Comparison of ENCODE assay signal across 8 mouse cellular contexts in genomic region chr11:101928030-101928762, GRCm38 (mm10). TPM values are rescaled to one million over a fixed set of nuclear protein-coding genes. Genes with fewer than 3 reads are reported as not detected.
DNase-seq lines count a peak whose midpoint lies in the region; TF ChIP-seq lines count a peak whose summit lies in the region.
"Had no signal": no experiment of that assay in that cellular context is flagged by ENCODE, and none has a peak within 500 bp of the region (broad histone marks: within the 10 kb centered on the region; RNA-seq: fewer than 3 reads in every experiment).

No protein-coding gene starts in this region.

- H3K27ac ChIP-seq in kidney, adult 2 months (ENCODE audit: insufficient read depth, low read depth, low read length): no peak overlapping the region

- peak; percentile 44 for DNase-seq in kidney, adult 2 months
- no peak for DNase-seq in kidney, adult 11 months
- peak; percentile 92 to 95 for DNase-seq in adrenal gland, adult (ENCODE audit: inconsistent age in 2 of 2, low spot score in 1 of 2)
- DNase-seq in embryo, embryonic 11 days: peak; percentile 69
- DNase-seq in lung, adult 2 months: peak; percentile 31
- DNase-seq in thymus, postnatal 36 days: peak; percentile 24 to 27
- no peak for DNase-seq in layer of hippocampus, adult 9-10 months (ENCODE audit: low spot score)

- TF ChIP-seq CTCF in kidney, adult 2 months (conservative IDR thresholded peaks at IDR 0.05; ENCODE audit: insufficient read depth, insufficient read length, low read depth, low read length): peak; percentile 59
- peak; percentile 48 for TF ChIP-seq CTCF in lung, adult 2 months (IDR thresholded peaks at IDR 0.05; ENCODE audit: insufficient read depth, low read length)

- WGBS in kidney, adult 2 months: 45% methylated on average over 25 of the region's 25 CpGs
- WGBS in lung, adult 2 months: 44% methylated on average over 25 of the region's 25 CpGs

- no peaks in the 10 kb centered on the region for H3K36me3 ChIP-seq in kidney, adult 2 months (ENCODE audit: control insufficient read depth, insufficient read depth, low read length)

- no peaks in the 10 kb centered on the region for H3K4me1 ChIP-seq in kidney, adult 2 months (ENCODE audit: control insufficient read depth, insufficient read depth, low read length)
- H3K4me1 ChIP-seq in lung, adult 2 months (ENCODE audit: control insufficient read depth, insufficient read depth, low read length): no peaks in the 10 kb centered on the region

- TF ChIP-seq POLR2A in kidney, adult 2 months (IDR thresholded peaks at IDR 0.05; ENCODE audit: low read depth, low read length): no peak
- TF ChIP-seq POLR2A in lung, adult 2 months (IDR thresholded peaks at IDR 0.05; ENCODE audit: borderline replicate concordance, extremely low read depth, low read depth, low read length): no peak

- no peak overlapping the region for H3K4me3 ChIP-seq in kidney, adult 2 months (ENCODE audit: insufficient read depth, low read depth, low read length)
- H3K4me3 ChIP-seq in lung, adult 2 months (replicated peaks; ENCODE audit: extremely low read depth, low read depth, low read length): no peak overlapping the region
- H3K4me3 ChIP-seq: erythroblast, embryonic 14.5 days had no signal

- no peaks in the 10 kb centered on the region for H3K27me3 ChIP-seq in kidney, adult 2 months (replicated peaks; ENCODE audit: control insufficient read depth, insufficient read depth, low read length)

RNA-seq across cellular contexts. Expression of gene Meox1, which starts 34.0 kb away (rescaled TPM):
- polyA plus RNA-seq in kidney, adult 2 months (2012; rRNA removed): 3.5 and 4.8 TPM in 2 replicates
- 4.3 and 4.4 TPM in 2 replicates for polyA plus RNA-seq in lung, adult 2 months (2012; rRNA removed)
- polyA plus RNA-seq: erythroblast, embryonic 14.5 days had no signal

RNA-seq across cellular contexts. Expression of gene Sost, which starts 38.6 kb away (rescaled TPM):
- 2.0 TPM in 2 replicates for polyA plus RNA-seq in kidney, adult 2 months (2012; rRNA removed)
- polyA plus RNA-seq in lung, adult 2 months (2012; rRNA removed): 2.0 and 2.2 TPM in 2 replicates
- polyA plus RNA-seq: erythroblast, embryonic 14.5 days had no signal

RNA-seq across cellular contexts. Expression of gene Cfap97d1, which starts 55.9 kb away (rescaled TPM):
- polyA plus RNA-seq in kidney, adult 2 months (2012; rRNA removed): not detected in 2 replicates
- polyA plus RNA-seq in lung, adult 2 months (2012; rRNA removed): not detected in 2 replicates
- polyA plus RNA-seq: erythroblast, embryonic 14.5 days had no signal

RNA-seq across cellular contexts. Expression of gene Dusp3, which starts 58.6 kb away (rescaled TPM):
- 67.8 and 92.4 TPM in 2 replicates for polyA plus RNA-seq in kidney, adult 2 months (2012; rRNA removed)
- 176 and 296 TPM in 2 replicates for polyA plus RNA-seq in lung, adult 2 months (2012; rRNA removed)

Comparison
In these comparisons a context has a peak if more than half of its experiments do, and no peak if none do; other contexts are left out.
1. DNase-seq: peak in kidney, adult 2 months (single experiment), adrenal gland, adult (2 of 2), embryo, embryonic 11 days (single experiment), lung, adult 2 months (single experiment) and thymus, postnatal 36 days (2 of 2); none in kidney, adult 11 months (single experiment) and layer of hippocampus, adult 9-10 months (single experiment).